Mouse (Mus musculus): Measurements from ENCODE around the gene Mettl25.

The Mettl25 gene

GRCm38 (mm10) chr10:105840928-105841888, at the start of gene Mettl25, which contains the start of gene Ccdc59:
Gene Mettl25 (minus strand): TSS chr10:105841380.
Gene Ccdc59 (plus strand): TSS chr10:105841067.
- ATAC-seq (ENCODE audit: insufficient number of reproducible peaks, low FRiP score, low TSS enrichment) = peak; percentile 95

- no peak for ATAC-seq (ENCODE audit: insufficient number of reproducible peaks, low FRiP score, low TSS enrichment)
Observed at GRCm38 (mm10) chr10:105867312-105867711, 26.1 kb upstream of the Mettl25 start.

- ATAC-seq (ENCODE audit: insufficient number of reproducible peaks, low FRiP score, low TSS enrichment) = no peak
Observed at GRCm38 (mm10) chr10:105851136-105851535, 10.0 kb upstream of the Mettl25 start.

GRCm38 (mm10) chr10:105850286-105850685, 9.1 kb upstream of the Mettl25 start:
- ATAC-seq (ENCODE audit: insufficient number of reproducible peaks, low FRiP score, low TSS enrichment) = peak; percentile 80

GRCm38 (mm10) chr10:105842574-105842973, 1.4 kb upstream of the Mettl25 start:
- ATAC-seq (ENCODE audit: insufficient number of reproducible peaks, low FRiP score, low TSS enrichment) = no peak

GRCm38 (mm10) chr10:105834627-105835228, 6.5 kb downstream of the Mettl25 start:
- no peak for ATAC-seq (ENCODE audit: insufficient number of reproducible peaks, low FRiP score, low TSS enrichment)

GRCm38 (mm10) chr10:105806259-105807010, 34.7 kb downstream of the Mettl25 start:
- ATAC-seq (ENCODE audit: insufficient number of reproducible peaks, low FRiP score, low TSS enrichment) = no peak

GRCm38 (mm10) chr10:105803461-105803860, 37.7 kb downstream of the Mettl25 start:
- no peak for ATAC-seq (ENCODE audit: insufficient number of reproducible peaks, low FRiP score, low TSS enrichment)

GRCm38 (mm10) chr10:105802132-105802531, 39.0 kb downstream of the Mettl25 start:
- ATAC-seq (ENCODE audit: insufficient number of reproducible peaks, low FRiP score, low TSS enrichment) = no peak

- ATAC-seq (ENCODE audit: insufficient number of reproducible peaks, low FRiP score, low TSS enrichment) = no peak
Observed at GRCm38 (mm10) chr10:105801147-105801546, 40.0 kb downstream of the Mettl25 start.

GRCm38 (mm10) chr10:105797250-105797924, 43.8 kb downstream of the Mettl25 start:
- no peak for ATAC-seq (ENCODE audit: insufficient number of reproducible peaks, low FRiP score, low TSS enrichment)

- ATAC-seq (ENCODE audit: insufficient number of reproducible peaks, low FRiP score, low TSS enrichment) = no peak
Observed at GRCm38 (mm10) chr10:105793776-105794552, 47.2 kb downstream of the Mettl25 start.

GRCm38 (mm10) chr10:105788744-105789486, 52.3 kb downstream of the Mettl25 start:
- ATAC-seq (ENCODE audit: insufficient number of reproducible peaks, low FRiP score, low TSS enrichment) = no peak

- no peak for ATAC-seq (ENCODE audit: insufficient number of reproducible peaks, low FRiP score, low TSS enrichment)
Observed at GRCm38 (mm10) chr10:105783766-105784165, 57.4 kb downstream of the Mettl25 start.

- ATAC-seq (ENCODE audit: insufficient number of reproducible peaks, low FRiP score, low TSS enrichment) = peak; percentile 94
Observed at GRCm38 (mm10) chr10:105774382-105774781, 66.8 kb downstream of the Mettl25 start.

- ATAC-seq (ENCODE audit: insufficient number of reproducible peaks, low FRiP score, low TSS enrichment) = no peak
Observed at GRCm38 (mm10) chr10:105772821-105773302, 68.3 kb downstream of the Mettl25 start.

- ATAC-seq (ENCODE audit: insufficient number of reproducible peaks, low FRiP score, low TSS enrichment) = no peak
Observed at GRCm38 (mm10) chr10:105763959-105764358, 77.2 kb downstream of the Mettl25 start.

- ATAC-seq (ENCODE audit: insufficient number of reproducible peaks, low FRiP score, low TSS enrichment) = no peak
Observed at GRCm38 (mm10) chr10:105760460-105760859, 80.7 kb downstream of the Mettl25 start.
